Mouse (Mus musculus) heart, embryonic 10.5 days (tissue): Measurements from ENCODE around the gene Slc22a30. TPM values are rescaled to one million over a fixed set of nuclear protein-coding genes. Genes with fewer than 3 reads are reported as not detected.
"Not testable (repeated sequence)": the region's sequence is repeated elsewhere in the genome, so short reads cannot be mapped to it uniquely, and the experiment has no call there.

ENCODE experiments used
- DNase-seq: peaks from one replicate; pipeline ENCODE4 v3.0.0-alpha.2; 2017; ENCODE audit warnings: low spot score
- H3K27ac ChIP-seq: fragments of 300-500 bp; sonication (generic); 2 replicates; pipeline ENCODE4 v1.5.1; 2016; ENCODE audit warnings: mild to moderate bottlenecking
- H3K27me3 ChIP-seq: fragments of 300-500 bp; sonication (generic); 2 replicates; pipeline ENCODE4 v1.6.1; 2016; ENCODE audit warnings: mild to moderate bottlenecking; ENCODE audit not compliant: poor library complexity, insufficient read depth, severe bottlenecking
- H3K36me3 ChIP-seq: fragments of 300-500 bp; sonication (generic); 2 replicates; pipeline ENCODE4 v1.6.1; 2016; ENCODE audit warnings: mild to moderate bottlenecking, moderate library complexity
- H3K4me1 ChIP-seq: fragments of 300-500 bp; sonication (generic); 2 replicates; pipeline ENCODE4 v1.6.1; 2016; ENCODE audit warnings: mild to moderate bottlenecking
- H3K4me3 ChIP-seq: fragments of 300-500 bp; sonication (generic); 2 replicates; pipeline ENCODE4 v1.5.1; 2016; ENCODE audit warnings: mild to moderate bottlenecking, moderate library complexity
- H3K9me3 ChIP-seq: fragments of 300-500 bp; sonication (generic); 2 replicates; pipeline ENCODE4 v1.6.1; 2016; ENCODE audit warnings: mild to moderate bottlenecking, moderate library complexity
- WGBS: fragments of 180-500 bp; shearing (Covaris S2); methylation state at CpG from one replicate; pipeline ENCODE4 v1.1.7; 2016; 5-methylcytosine and 5-hydroxymethylcytosine counted together
- polyA plus RNA-seq: library from polyadenylated mRNA; unstranded; fragments of >200 nt; fragmentation: Nextera tagmentation; extraction: Ambion mirVana; gene quantifications from 2 replicates; pipeline ENCODE4 v1.2.1, GENCODE M21; 2016

Slc22a30 gene
- polyA plus RNA-seq: 0.06 TPM in 1 of 2 replicates, not detected in the other

DNA sequence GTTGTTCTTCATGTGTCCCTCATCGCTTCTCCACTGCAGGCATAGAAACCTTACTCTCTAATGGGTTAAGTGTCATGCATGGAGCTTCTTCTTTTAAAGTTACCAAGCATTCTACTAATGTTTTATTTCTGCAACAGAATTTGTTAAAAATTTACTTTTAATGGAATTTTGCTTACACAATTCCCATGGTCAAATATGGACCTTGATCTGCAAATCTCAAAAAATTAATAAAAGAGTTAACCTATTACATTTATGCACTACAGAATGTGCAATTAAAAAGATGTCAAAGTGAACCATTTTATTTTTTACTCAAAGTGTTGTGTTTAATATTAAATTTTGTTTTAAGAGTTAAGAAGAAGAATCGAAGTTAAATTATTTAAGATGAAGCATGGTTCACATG lies at the start of gene Slc22a30:
Slc22a30 (minus strand) TSS at position 101 of the 400 bp plus-strand sequence.
- WGBS: 90% methylated on average over 1 of the region's 2 CpGs
- not testable (repeated sequence) for H3K4me3 ChIP-seq, H3K9me3 ChIP-seq, H3K36me3 ChIP-seq, DNase-seq, H3K27ac ChIP-seq, H3K27me3 ChIP-seq, H3K4me1 ChIP-seq

DNA sequence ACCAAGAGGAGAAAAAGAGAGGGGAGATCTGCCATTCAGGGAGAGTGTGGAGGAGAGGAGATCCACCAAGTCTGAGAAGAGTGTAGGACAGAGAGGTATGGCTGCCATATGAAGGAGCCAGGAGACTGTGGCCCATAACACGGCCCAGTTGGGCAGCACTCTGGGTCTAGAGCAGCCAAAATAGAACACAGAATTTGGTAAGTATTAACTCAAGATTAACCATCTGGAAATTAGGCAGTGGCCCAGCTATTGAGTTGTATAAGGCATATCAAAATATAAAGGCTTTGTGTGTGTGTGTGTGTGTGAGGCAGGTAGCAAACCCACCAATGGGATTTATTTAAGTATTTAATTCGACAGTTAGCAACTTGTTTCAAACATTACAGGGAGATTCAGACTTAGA lies 43.4 kb upstream of the Slc22a30 start:
- Histone ChIP-seq H3K4me3 (no peak overlapping the region), H3K4me1 (no peaks in the 10 kb centered on the region), H3K27me3 (no peaks in the 10 kb centered on the region), H3K27ac (no peak overlapping the region), H3K36me3 (no peaks in the 10 kb centered on the region), H3K9me3 (no peaks in the 10 kb centered on the region; the same call in 1 of the 2 replicates)
- no peak for DNase-seq
- WGBS: 62% methylated on average over 2 of the region's 2 CpGs

DNA sequence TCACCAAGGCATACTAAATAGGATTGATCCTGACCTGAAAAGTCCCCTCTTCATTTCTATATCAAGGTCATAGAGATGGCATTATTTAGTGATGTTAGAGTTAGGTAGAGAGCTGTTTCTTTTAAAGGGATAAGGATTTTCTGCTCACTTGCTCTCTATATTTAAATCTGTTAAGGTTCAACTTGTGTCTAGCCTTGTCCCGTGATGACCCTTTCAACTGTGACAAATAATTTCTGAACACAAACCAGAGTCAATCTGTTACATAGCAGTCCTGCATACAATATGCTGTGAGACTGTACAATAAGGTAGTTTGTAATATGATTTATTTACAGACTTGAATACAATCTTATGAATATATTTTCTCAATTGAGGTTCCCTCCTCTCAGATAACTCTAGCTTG lies 42.6 kb upstream of the Slc22a30 start:
- Histone ChIP-seq H3K4me1 (no peaks in the 10 kb centered on the region), H3K9me3 (peaks cover 3% of the 10 kb centered on the region; the same call in 1 of the 2 replicates), H3K36me3 (no peaks in the 10 kb centered on the region), H3K27ac (no peak overlapping the region), H3K27me3 (no peaks in the 10 kb centered on the region), H3K4me3 (no peak overlapping the region)
- WGBS: 75% methylated on average over 1 of the region's 1 CpGs
- DNase-seq: no peak

DNA sequence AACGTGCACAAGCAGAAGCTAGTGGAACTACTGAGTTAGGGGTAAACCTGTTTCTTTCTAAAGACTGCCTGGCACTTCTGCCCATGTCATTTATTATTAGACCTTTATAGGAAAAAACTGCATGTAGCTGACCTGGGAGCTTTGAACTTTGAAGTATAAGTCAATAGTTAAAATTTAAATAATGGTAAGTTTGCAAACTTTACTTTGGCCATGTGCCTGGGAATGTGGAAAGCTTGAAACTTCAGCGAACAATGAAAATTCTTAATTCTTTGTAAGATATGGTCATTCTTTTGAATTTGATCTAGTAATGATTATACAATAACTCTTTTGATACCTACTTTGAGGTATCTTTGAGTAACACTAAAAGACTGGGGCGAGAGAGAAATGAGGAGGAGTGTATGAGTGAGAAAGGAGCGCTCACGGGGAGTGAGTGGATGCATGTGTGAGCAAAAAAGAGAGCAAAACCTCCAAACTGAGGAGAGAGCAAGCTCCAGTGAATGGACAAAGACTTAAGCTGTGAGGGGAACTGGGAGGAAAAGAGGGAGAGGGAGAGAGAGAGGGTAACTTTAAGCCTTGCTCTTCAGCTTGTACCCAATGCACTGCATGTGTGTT lies 26.2 kb upstream of the Slc22a30 start:
- WGBS: 79% methylated on average over 5 of the region's 5 CpGs
- Histone ChIP-seq H3K36me3 (no peaks in the 10 kb centered on the region), H3K27ac (no peak overlapping the region), H3K4me3 (no peak overlapping the region), H3K4me1 (no peaks in the 10 kb centered on the region), H3K27me3 (no peaks in the 10 kb centered on the region), H3K9me3 (no peaks in the 10 kb centered on the region)
- no peak for DNase-seq

DNA sequence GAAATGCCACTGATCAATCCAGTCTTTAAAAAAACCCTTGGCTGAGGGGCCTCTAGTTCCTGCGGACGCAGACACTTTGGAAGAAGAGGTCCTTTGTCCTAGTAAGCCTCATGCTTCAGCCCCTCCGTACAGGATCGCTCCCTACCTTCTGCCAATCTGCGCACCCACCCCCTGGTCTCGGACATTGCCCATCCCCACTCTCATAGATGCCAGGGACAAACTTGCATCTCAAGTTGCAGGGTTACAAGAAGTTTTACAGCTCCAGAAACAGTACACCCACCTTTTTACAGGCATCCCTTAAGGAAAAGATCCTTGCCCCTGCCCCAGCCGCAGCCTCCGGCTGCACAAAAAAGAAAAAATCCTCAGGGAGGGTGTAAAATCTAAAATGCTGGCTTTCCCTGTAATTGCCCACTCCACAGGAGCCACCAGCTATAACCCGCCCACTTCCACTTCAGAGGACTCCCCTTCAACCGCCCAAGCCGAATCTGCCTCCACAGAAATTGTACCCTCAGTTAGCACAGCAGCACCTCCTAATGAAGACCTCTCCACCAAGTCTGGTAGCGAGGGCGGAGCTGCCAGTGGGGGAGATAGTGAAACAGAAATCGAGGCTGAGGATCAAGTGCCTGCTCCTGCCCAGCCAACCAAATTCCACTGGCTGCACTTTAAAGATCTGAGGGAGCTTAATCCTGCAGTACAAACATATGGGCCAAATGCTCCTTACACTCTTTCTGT lies 2.5 kb upstream of the Slc22a30 start:
- WGBS: 51% methylated on average over 14 of the region's 14 CpGs
- H3K9me3 ChIP-seq, DNase-seq, H3K4me1 ChIP-seq, H3K27me3 ChIP-seq, H3K36me3 ChIP-seq, H3K27ac ChIP-seq, H3K4me3 ChIP-seq: not testable (repeated sequence)

Other genes starting within 250 kb of the Slc22a30 start
- not detected in 2 replicates for gene Slc22a29, start 186.2 kb downstream of the Slc22a30 start, polyA plus RNA-seq
- gene Slc22a8, start 186.1 kb upstream of the Slc22a30 start, polyA plus RNA-seq: 0.23 and 0.48 TPM in 2 replicates
- 0.04 TPM in 1 of 2 replicates, not detected in the other for gene Slc22a6, start 212.9 kb upstream of the Slc22a30 start, polyA plus RNA-seq